Mouse (Mus musculus) hindbrain, embryonic 14.5 days (tissue): ENCODE measurements around the gene Cplx2. TPM values are rescaled to one million over a fixed set of nuclear protein-coding genes. Genes with fewer than 3 reads are reported as not detected.

Experiments
- ATAC-seq: fragments of 200-750 bp; cut with Nextera tagmentation; 2 replicates; pipeline ENCODE4 v1.8.0; 2017; ENCODE audit warnings: moderate number of reproducible peaks, mild to moderate bottlenecking, moderate TSS enrichment, moderate library complexity; ENCODE audit not compliant: low FRiP score
- DNase-seq: peaks from one replicate; pipeline ENCODE4 v3.0.0-alpha.2; 2015; ENCODE audit warnings: low spot score
- H3K27ac ChIP-seq: fragments of 300-500 bp; sonication (generic); 2 replicates; pipeline ENCODE4 v1.5.1; 2014; ENCODE audit warnings: mild to moderate bottlenecking, moderate library complexity
- H3K27me3 ChIP-seq: fragments of 300-500 bp; sonication (generic); 2 replicates; pipeline ENCODE4 v1.6.1; 2014; ENCODE audit warnings: mild to moderate bottlenecking, low read length, mixed read lengths; ENCODE audit not compliant: control insufficient read depth, insufficient read depth
- H3K36me3 ChIP-seq: fragments of 300-500 bp; sonication (generic); replicated peaks from 2 replicates; pipeline ENCODE4 v1.6.1; 2014; ENCODE audit not compliant: control insufficient read depth, insufficient read depth
- H3K4me1 ChIP-seq: fragments of 300-500 bp; sonication (generic); replicated peaks from 2 replicates; pipeline ENCODE4 v1.6.1; 2014; ENCODE audit warnings: antibody characterized with exemption, low read length, mixed read lengths; ENCODE audit not compliant: control insufficient read depth, insufficient read depth
- H3K4me2 ChIP-seq: fragments of 300-500 bp; sonication (generic); replicated peaks from 2 replicates; pipeline ENCODE4 v1.6.1; 2014; ENCODE audit warnings: mild to moderate bottlenecking, moderate library complexity
- H3K4me3 ChIP-seq: fragments of 300-500 bp; sonication (generic); replicated peaks from 2 replicates; pipeline ENCODE4 v1.5.1; 2014; ENCODE audit warnings: mild to moderate bottlenecking, low read length
- H3K9ac ChIP-seq: fragments of 300-500 bp; sonication (generic); 2 replicates; pipeline ENCODE4 v1.6.1; 2014
- H3K9me3 ChIP-seq: fragments of 300-500 bp; sonication (generic); 2 replicates; pipeline ENCODE4 v1.6.1; 2016; ENCODE audit warnings: low read length; ENCODE audit not compliant: control insufficient read depth
- WGBS: fragments of 180-500 bp; shearing (Covaris S2); extraction: QIAGEN DNeasy Blood & Tissue Kit; methylation state at CpG from one replicate; pipeline ENCODE4 v1.1.7; 2014; 5-methylcytosine and 5-hydroxymethylcytosine counted together
- polyA plus RNA-seq: library from polyadenylated mRNA; unstranded; fragments of >200 nt; fragmentation: Nextera tagmentation; extraction: Ambion mirVana; gene quantifications from 2 replicates; pipeline ENCODE4 v1.2.1, GENCODE M21; 2014

Gene Cplx2
- polyA plus RNA-seq, 1 experiment from 2014 or later: 24.9 TPM

- H3K4me3 ChIP-seq: no peak overlapping the region
- ATAC-seq (no peak), DNase-seq (no peak)
- no peaks in the 10 kb centered on the region for H3K9me3 ChIP-seq
- 0 out of 2 replicates have a peak, but pooled peaks cover 3% of the 10 kb centered on the region for H3K4me1 ChIP-seq
- no peak overlapping the region for H3K4me2 ChIP-seq
- no peak overlapping the region for H3K27ac ChIP-seq
- no peak overlapping the region for H3K9ac ChIP-seq
- 80% methylated on average over 4 of the region's 4 CpGs for WGBS
- H3K36me3 ChIP-seq: no peaks in the 10 kb centered on the region
- no peaks in the 10 kb centered on the region for H3K27me3 ChIP-seq
Observed at GRCm38 (mm10) chr13:54391313-54391712, 20.2 kb downstream of the Cplx2 start.

DNA sequence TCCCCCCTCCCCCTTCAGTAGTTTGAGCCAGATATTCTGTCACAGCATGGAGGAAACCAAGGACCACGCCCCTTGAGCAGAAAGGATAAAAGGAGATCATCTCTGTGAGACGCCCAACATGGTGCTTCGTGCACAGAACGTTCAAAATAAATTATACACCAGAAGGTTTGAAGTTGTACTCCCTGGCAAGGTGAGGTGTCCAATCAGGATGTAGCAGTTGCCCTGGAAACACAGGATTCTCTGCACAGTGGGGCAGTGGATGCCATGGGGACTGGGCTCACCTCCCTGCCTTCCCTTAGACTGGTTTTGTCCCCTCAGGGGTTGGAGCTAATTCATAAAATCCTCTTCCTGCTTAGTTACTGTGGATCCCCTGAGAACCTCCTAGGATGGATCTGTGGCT lies 25.9 kb downstream of the Cplx2 start:
- Histone ChIP-seq H3K4me3 (no peak overlapping the region), H3K27ac (no peak overlapping the region), H3K36me3 (no peaks in the 10 kb centered on the region), H3K9me3 (no peaks in the 10 kb centered on the region), H3K4me1 (no peaks in the 10 kb centered on the region), H3K9ac (no peak overlapping the region), H3K4me2 (no peak overlapping the region), H3K27me3 (no peaks in the 10 kb centered on the region)
- ATAC-seq (no peak), DNase-seq (no peak)
- 53% methylated on average over 4 of the region's 4 CpGs for WGBS

DNA sequence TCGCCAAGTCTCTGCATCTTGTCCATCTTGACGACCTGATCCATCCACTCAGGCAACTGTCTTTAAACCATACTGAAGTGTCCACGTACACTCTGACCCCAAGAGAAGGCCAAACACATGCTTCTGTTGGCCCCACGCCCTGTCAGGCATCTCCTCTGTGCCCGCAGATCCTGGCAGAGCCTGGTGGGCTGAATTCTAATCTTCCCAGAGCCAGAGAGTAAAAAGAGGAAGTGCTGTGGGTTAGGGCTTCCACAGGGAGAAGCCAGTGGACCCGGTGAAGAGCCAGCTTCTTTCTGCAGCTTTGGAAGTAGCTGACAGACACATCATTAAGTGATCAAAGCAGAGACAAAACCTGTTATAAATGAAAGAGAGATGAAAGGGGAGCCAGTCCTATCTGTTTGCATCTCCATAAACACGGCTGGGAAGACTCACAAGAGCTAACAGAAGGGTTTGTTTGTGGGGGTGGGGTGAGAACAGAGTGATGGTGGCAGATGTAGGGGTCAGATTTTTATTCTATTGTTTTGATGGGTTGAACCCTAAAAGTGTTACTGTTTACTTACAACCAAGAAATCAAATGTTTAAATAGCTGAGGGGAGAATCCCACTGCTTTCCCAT lies 29.5 kb downstream of the Cplx2 start:
- DNase-seq (no peak), ATAC-seq (no peak)
- Histone ChIP-seq H3K4me2 (no peak overlapping the region), H3K9ac (no peak overlapping the region), H3K36me3 (no peaks in the 10 kb centered on the region), H3K27ac (no peak overlapping the region), H3K27me3 (no peaks in the 10 kb centered on the region), H3K4me1 (no peaks in the 10 kb centered on the region), H3K9me3 (no peaks in the 10 kb centered on the region), H3K4me3 (no peak overlapping the region)
- 72% methylated on average over 7 of the region's 7 CpGs for WGBS

GRCm38 (mm10) chr13:54401180-54401569 lies 30.0 kb downstream of the Cplx2 start:
- DNase-seq (no peak), ATAC-seq (no peak)
- Histone ChIP-seq H3K4me2 (no peak overlapping the region), H3K27ac (no peak overlapping the region), H3K27me3 (no peaks in the 10 kb centered on the region), H3K9ac (no peak overlapping the region), H3K9me3 (no peaks in the 10 kb centered on the region), H3K4me1 (no peaks in the 10 kb centered on the region), H3K36me3 (no peaks in the 10 kb centered on the region), H3K4me3 (no peak overlapping the region)
- 80% methylated on average over 5 of the region's 5 CpGs for WGBS

DNA sequence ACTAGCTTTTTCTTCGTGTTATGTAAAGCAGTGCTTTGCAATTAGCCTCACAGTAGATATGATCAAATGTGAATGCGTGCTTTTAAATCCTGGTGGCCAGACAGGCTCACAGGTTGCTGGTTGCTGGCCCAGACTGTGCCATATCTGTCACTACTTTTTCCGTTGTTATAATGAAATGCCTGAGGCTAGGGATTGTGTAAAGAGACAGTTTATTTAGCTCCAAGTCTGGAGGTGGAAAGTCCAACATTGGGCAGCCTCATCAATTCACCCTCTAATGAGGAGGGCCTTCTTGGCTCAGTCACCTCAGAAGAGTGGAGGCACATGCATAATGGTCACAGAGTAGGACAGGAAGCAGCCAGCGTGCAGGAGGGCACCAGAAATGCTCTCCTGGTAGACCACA lies 31.2 kb downstream of the Cplx2 start:
- Histone ChIP-seq H3K4me2 (no peak overlapping the region), H3K4me3 (no peak overlapping the region), H3K27me3 (no peaks in the 10 kb centered on the region), H3K9ac (no peak overlapping the region), H3K4me1 (no peaks in the 10 kb centered on the region), H3K27ac (no peak overlapping the region), H3K36me3 (no peaks in the 10 kb centered on the region), H3K9me3 (no peaks in the 10 kb centered on the region)
- WGBS: 78% methylated on average over 4 of the region's 4 CpGs
- DNase-seq: no peak
- no peak for ATAC-seq

DNA sequence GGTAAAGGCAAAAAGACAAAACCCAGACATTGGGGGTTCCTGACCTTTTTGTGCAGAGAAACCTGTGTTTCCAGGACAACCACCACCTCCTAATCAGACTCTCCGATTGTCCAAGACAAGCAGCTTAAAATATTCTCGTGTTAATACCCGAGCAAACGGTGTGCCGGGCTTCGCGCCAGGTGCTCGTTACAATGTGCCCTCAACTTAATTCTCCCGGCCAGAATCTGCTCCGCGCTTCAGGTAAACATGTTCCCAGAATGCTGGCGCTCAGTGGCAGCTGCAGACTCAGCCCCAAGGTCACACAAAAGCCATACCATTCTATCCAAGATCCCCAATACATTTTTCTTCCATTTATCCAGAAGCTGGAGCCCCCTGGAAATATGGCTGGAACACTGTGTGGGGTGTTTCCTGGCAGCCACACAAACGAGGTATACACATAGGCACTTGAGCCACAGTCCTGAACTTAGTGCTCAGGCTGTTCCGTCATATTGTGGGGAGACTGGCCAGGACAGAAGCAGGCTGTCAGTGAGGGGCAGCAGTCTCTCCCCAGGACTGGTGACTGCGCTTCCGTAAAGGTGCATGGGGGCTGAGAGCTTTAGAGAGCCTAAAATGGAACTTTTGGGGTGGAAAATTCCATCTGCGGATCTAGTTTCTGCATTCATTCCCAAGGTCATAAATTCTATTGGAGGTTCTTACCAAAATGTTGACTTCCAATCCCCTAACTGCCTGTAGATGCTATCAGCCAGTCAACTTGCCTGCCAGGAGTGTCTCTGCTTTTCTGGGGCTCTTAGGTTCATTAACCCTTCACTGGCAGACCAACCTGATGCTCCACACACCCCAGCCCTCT lies 32.3 kb downstream of the Cplx2 start:
- no peaks in the 10 kb centered on the region for H3K27me3 ChIP-seq
- H3K36me3 ChIP-seq: no peaks in the 10 kb centered on the region
- DNase-seq (no peak), ATAC-seq (no peak)
- no peak overlapping the region for H3K9ac ChIP-seq
- H3K9me3 ChIP-seq: no peaks in the 10 kb centered on the region
- no peak overlapping the region for H3K4me3 ChIP-seq
- H3K27ac ChIP-seq: no peak overlapping the region
- H3K4me1 ChIP-seq: no peaks in the 10 kb centered on the region
- no peak overlapping the region for H3K4me2 ChIP-seq
- 64% methylated on average over 17 of the region's 17 CpGs for WGBS

GRCm38 (mm10) chr13:54404205-54404604 lies 33.1 kb downstream of the Cplx2 start:
- H3K4me1 ChIP-seq: no peaks in the 10 kb centered on the region
- DNase-seq (no peak), ATAC-seq (no peak)
- H3K4me3 ChIP-seq: no peak overlapping the region
- H3K27ac ChIP-seq: no peak overlapping the region
- no peaks in the 10 kb centered on the region for H3K9me3 ChIP-seq
- no peaks in the 10 kb centered on the region for H3K36me3 ChIP-seq
- no peak overlapping the region for H3K4me2 ChIP-seq
- H3K9ac ChIP-seq: no peak overlapping the region
- WGBS: 59% methylated on average over 3 of the region's 3 CpGs
- H3K27me3 ChIP-seq: no peaks in the 10 kb centered on the region

- Histone ChIP-seq H3K36me3 (no peaks in the 10 kb centered on the region), H3K4me1 (no peaks in the 10 kb centered on the region), H3K27ac (no peak overlapping the region), H3K27me3 (no peaks in the 10 kb centered on the region), H3K9ac (no peak overlapping the region), H3K4me2 (no peak overlapping the region), H3K9me3 (no peaks in the 10 kb centered on the region), H3K4me3 (no peak overlapping the region)
- DNase-seq: no peak
- WGBS: 80% methylated on average over 2 of the region's 2 CpGs
- no peak for ATAC-seq
Observed at GRCm38 (mm10) chr13:54405805-54406204, 34.7 kb downstream of the Cplx2 start.

GRCm38 (mm10) chr13:54411656-54412055 lies 40.5 kb downstream of the Cplx2 start:
- H3K4me2 ChIP-seq: no peak overlapping the region
- H3K27ac ChIP-seq: 0 out of 2 replicates have a peak overlapping the region, but pooled peaks have one; percentile 9
- WGBS: 82% methylated on average over 3 of the region's 3 CpGs
- no peaks in the 10 kb centered on the region for H3K36me3 ChIP-seq
- no peak overlapping the region for H3K4me3 ChIP-seq
- ATAC-seq (no peak), DNase-seq (no peak)
- no peak overlapping the region for H3K9ac ChIP-seq
- no peaks in the 10 kb centered on the region for H3K9me3 ChIP-seq
- H3K27me3 ChIP-seq: no peaks in the 10 kb centered on the region
- H3K4me1 ChIP-seq: no peaks in the 10 kb centered on the region; the same call in 1 of the 2 replicates
